Mouse (Mus musculus): ENCODE results near the gene Mfsd13b. TPM values are rescaled to one million over a fixed set of nuclear protein-coding genes. Genes with fewer than 3 reads are reported as not detected.

Gene Mfsd13b
- polyA plus RNA-seq, 1 experiment = 130 TPM

DNA sequence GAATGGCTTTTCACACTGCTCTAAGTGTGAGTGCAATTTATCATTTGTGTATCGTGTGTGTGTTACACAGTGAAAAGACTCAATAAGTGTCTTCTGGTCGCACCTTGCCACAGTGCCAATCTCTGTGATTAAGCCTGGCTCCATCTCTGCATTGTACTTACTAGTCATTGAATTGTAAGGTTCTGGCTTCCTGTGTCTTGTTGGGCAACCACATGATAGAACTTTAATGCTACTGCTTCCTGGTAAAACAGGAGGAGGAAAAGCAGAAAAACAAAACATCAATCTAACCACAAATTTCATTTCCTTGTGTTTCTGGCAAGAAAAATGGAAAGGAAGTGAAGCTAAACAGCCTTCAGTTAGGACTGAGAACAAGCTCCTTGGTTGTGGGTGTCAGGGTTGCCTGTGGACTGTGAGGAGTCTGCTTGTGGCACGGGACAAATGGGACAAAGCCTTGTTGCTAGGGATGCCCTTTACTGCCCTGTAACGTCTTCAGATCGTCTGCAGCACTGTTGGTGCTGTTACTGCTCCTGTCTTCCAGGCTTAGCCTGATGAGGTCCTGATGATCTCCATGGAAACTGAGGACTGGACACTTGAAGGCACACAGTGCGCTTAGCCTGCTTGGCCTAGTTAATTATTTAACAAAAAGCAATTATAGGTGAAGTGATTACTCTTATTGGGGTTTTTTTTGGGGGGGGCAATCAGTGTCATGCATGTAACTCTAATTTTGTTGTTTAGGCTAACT is 77.3 kb downstream of the Mfsd13b start:
- H3K27me3 ChIP-seq (ENCODE audit: control insufficient read depth, insufficient read depth, low read length) = no peaks in the 10 kb centered on the region
- H3K36me3 ChIP-seq (ENCODE audit: control insufficient read depth, insufficient read depth, low read length) = no peaks in the 10 kb centered on the region; the same call in 1 of the 2 replicates
- H3K4me3 ChIP-seq (ENCODE audit: control insufficient read depth, low read depth, low read length) = no peak overlapping the region
- TF ChIP-seq CTCF (IDR thresholded peaks at IDR 0.05; ENCODE audit: control insufficient read depth, insufficient read depth, insufficient replicate concordance, low read depth, low read length) (no peak), POLR2A (IDR thresholded peaks at IDR 0.05; ENCODE audit: control insufficient read depth, low read depth, low read length) (no peak)
- no peak overlapping the region for H3K27ac ChIP-seq (ENCODE audit: control insufficient read depth, insufficient read depth, low read depth, low read length)
- no peaks in the 10 kb centered on the region for H3K4me1 ChIP-seq (ENCODE audit: control insufficient read depth, insufficient read depth, low read length)

GRCm38 (mm10) chr7:121064309-121064708 is 82.0 kb downstream of the Mfsd13b start:
- H3K27ac ChIP-seq (ENCODE audit: control insufficient read depth, insufficient read depth, low read depth, low read length) = no peak overlapping the region
- no peak for TF ChIP-seq CTCF (IDR thresholded peaks at IDR 0.05; ENCODE audit: control insufficient read depth, insufficient read depth, insufficient replicate concordance, low read depth, low read length)
- TF ChIP-seq POLR2A (IDR thresholded peaks at IDR 0.05; ENCODE audit: control insufficient read depth, low read depth, low read length) = no peak
- no peaks in the 10 kb centered on the region for H3K36me3 ChIP-seq (ENCODE audit: control insufficient read depth, insufficient read depth, low read length)
- no peaks in the 10 kb centered on the region for H3K27me3 ChIP-seq (ENCODE audit: control insufficient read depth, insufficient read depth, low read length)
- no peaks in the 10 kb centered on the region for H3K4me1 ChIP-seq (ENCODE audit: control insufficient read depth, insufficient read depth, low read length)
- H3K4me3 ChIP-seq (ENCODE audit: control insufficient read depth, low read depth, low read length) = no peak overlapping the region

Other genes starting within 250 kb of the Mfsd13b start
- gene Vwa3a, start 243.2 kb upstream of the Mfsd13b start, polyA plus RNA-seq (2012; rRNA removed) = 85.4 and 105 TPM in 2 replicates
- 0.16 and 0.31 TPM in 2 replicates for gene Gm5737, start 170.1 kb upstream of the Mfsd13b start, polyA plus RNA-seq (2012; rRNA removed)
- 10.5 and 13.6 TPM in 2 replicates for gene Eef2k, start 139.7 kb upstream of the Mfsd13b start, polyA plus RNA-seq (2012; rRNA removed)
- gene Polr3e, start 64.8 kb upstream of the Mfsd13b start, polyA plus RNA-seq (2012; rRNA removed) = 25.8 and 26.9 TPM in 2 replicates
- 31.9 and 32.2 TPM in 2 replicates for gene Cdr2, start 197 bp upstream of the Mfsd13b start, polyA plus RNA-seq (2012; rRNA removed)
- gene Mettl9, start 51.9 kb downstream of the Mfsd13b start, polyA plus RNA-seq (2012; rRNA removed) = 9.1 and 9.8 TPM in 2 replicates
- 0.06 and 0.13 TPM in 2 replicates for gene Igsf6, start 92.1 kb downstream of the Mfsd13b start, polyA plus RNA-seq (2012; rRNA removed)
- gene Otoa, start 99.1 kb downstream of the Mfsd13b start, polyA plus RNA-seq (2012; rRNA removed) = 0.23 and 0.32 TPM in 2 replicates

Data from testis, adult 2 months (tissue).